Mouse (Mus musculus): ENCODE measurements at regions not wholly inside any gene's neighbourhood (a gene's known extent, or its start where the extent isn't known, plus 50 kb on each side); places are given as distances from the start of the nearest gene placed in this dataset.

GRCm38 (mm10) chr6:111730381-111730780 is 543.2 kb upstream of the Lmcd1 start:
- TF ChIP-seq POLR2A (IDR thresholded peaks at IDR 0.05; ENCODE audit: insufficient read depth, low read depth, low read length), result no peak
- TF ChIP-seq CTCF (IDR thresholded peaks at IDR 0.05), result no peak

All from heart, adult 2 months (tissue).